Mouse (Mus musculus): ENCODE results near the gene Lmf2. TPM values are rescaled to one million over a fixed set of nuclear protein-coding genes. Genes with fewer than 3 reads are reported as not detected.

Lmf2 gene
- total RNA-seq, 2 experiments from 2014 or later, result 11.7 to 14.0 TPM

- ATAC-seq (replicated peaks; ENCODE audit: poor library complexity), result no peak
Measured at GRCm38 (mm10) chr15:89322670-89323522, 32.6 kb downstream of the Lmf2 start, which contains the start of gene Adm2. Gene Adm2 (plus strand): TSS chr15:89322720.

- ATAC-seq (replicated peaks; ENCODE audit: poor library complexity), result peak; percentile 75
Measured at GRCm38 (mm10) chr15:89321264-89321663, 34.2 kb downstream of the Lmf2 start.

GRCm38 (mm10) chr15:89316146-89316545, 39.3 kb downstream of the Lmf2 start:
- ATAC-seq (replicated peaks; ENCODE audit: poor library complexity), result 0 out of 2 replicates have a peak, but pooled peaks have one; percentile 24

GRCm38 (mm10) chr15:89315190-89315731, 40.2 kb downstream of the Lmf2 start, which contains the start of gene Sbf1:
Gene Sbf1 (minus strand): TSS chr15:89315311.
- peak; percentile 94 for ATAC-seq (replicated peaks; ENCODE audit: poor library complexity)

- no peak for ATAC-seq (replicated peaks; ENCODE audit: poor library complexity)
Measured at GRCm38 (mm10) chr15:89314511-89315189, 40.8 kb downstream of the Lmf2 start.

GRCm38 (mm10) chr15:89314107-89314506, 41.4 kb downstream of the Lmf2 start:
- ATAC-seq (replicated peaks; ENCODE audit: poor library complexity), result no peak

- ATAC-seq (replicated peaks; ENCODE audit: poor library complexity), result no peak
Measured at GRCm38 (mm10) chr15:89313359-89313758, 42.1 kb downstream of the Lmf2 start.

GRCm38 (mm10) chr15:89309962-89310498, 45.4 kb downstream of the Lmf2 start:
- peak; percentile 64 for ATAC-seq (replicated peaks; ENCODE audit: poor library complexity)

- no peak for ATAC-seq (replicated peaks; ENCODE audit: poor library complexity)
Measured at GRCm38 (mm10) chr15:89308406-89309139, 46.9 kb downstream of the Lmf2 start.

GRCm38 (mm10) chr15:89307461-89307860, 48.0 kb downstream of the Lmf2 start:
- no peak for ATAC-seq (replicated peaks; ENCODE audit: poor library complexity)

- no peak for ATAC-seq (replicated peaks; ENCODE audit: poor library complexity)
Measured at GRCm38 (mm10) chr15:89305966-89306365, 49.5 kb downstream of the Lmf2 start.

Other genes starting within 250 kb of the Lmf2 start
- 22.2 and 24.7 TPM in 2 replicates for gene Tubgcp6, start 232.5 kb downstream of the Lmf2 start, total RNA-seq (2015)
- gene Tubgcp6, start 232.5 kb downstream of the Lmf2 start, total RNA-seq (2017), result 16.6 and 35.5 TPM in 2 replicates
- 4.0 and 5.6 TPM in 2 replicates for gene Hdac10, start 227.0 kb downstream of the Lmf2 start, total RNA-seq (2015)
- 9.8 and 12.0 TPM in 2 replicates for gene Hdac10, start 227.0 kb downstream of the Lmf2 start, total RNA-seq (2017)
- 0.49 TPM in 1 of 2 replicates, not detected in the other for gene Mapk12, start 215.0 kb downstream of the Lmf2 start, total RNA-seq (2015)
- 0.04 and 0.47 TPM in 2 replicates for gene Mapk12, start 215.0 kb downstream of the Lmf2 start, total RNA-seq (2017)
- gene Mapk11, start 206.0 kb downstream of the Lmf2 start, total RNA-seq (2015), result not detected in 2 replicates
- 0.10 TPM in 1 of 2 replicates, not detected in the other for gene Mapk11, start 206.0 kb downstream of the Lmf2 start, total RNA-seq (2017)
- gene Plxnb2, start 174.9 kb downstream of the Lmf2 start, total RNA-seq (2015), result 12.1 and 12.6 TPM in 2 replicates
- 9.3 and 14.5 TPM in 2 replicates for gene Plxnb2, start 174.9 kb downstream of the Lmf2 start, total RNA-seq (2017)
- 1.6 and 2.4 TPM in 2 replicates for gene Dennd6b, start 159.2 kb downstream of the Lmf2 start, total RNA-seq (2015)
- 1.3 and 2.5 TPM in 2 replicates for gene Dennd6b, start 159.2 kb downstream of the Lmf2 start, total RNA-seq (2017)
- 8.5 and 11.8 TPM in 2 replicates for gene Ppp6r2, start 144.1 kb downstream of the Lmf2 start, total RNA-seq (2015)
- gene Ppp6r2, start 144.1 kb downstream of the Lmf2 start, total RNA-seq (2017), result 9.8 and 11.2 TPM in 2 replicates
- gene Sbf1, start 40.3 kb downstream of the Lmf2 start, total RNA-seq (2015), result 92.1 and 94.9 TPM in 2 replicates
- 50.0 and 52.1 TPM in 2 replicates for gene Sbf1, start 40.3 kb downstream of the Lmf2 start, total RNA-seq (2017)
- gene Adm2, start 32.9 kb downstream of the Lmf2 start, total RNA-seq (2015), result not detected in 2 replicates
- gene Adm2, start 32.9 kb downstream of the Lmf2 start, total RNA-seq (2017), result not detected in 2 replicates
- gene Miox, start 21.3 kb downstream of the Lmf2 start, total RNA-seq (2015), result not detected in 2 replicates
- gene Miox, start 21.3 kb downstream of the Lmf2 start, total RNA-seq (2017), result not detected in 2 replicates
- 82.4 and 115 TPM in 2 replicates for gene Ncaph2, start 60 bp upstream of the Lmf2 start, total RNA-seq (2015)
- gene Ncaph2, start 60 bp upstream of the Lmf2 start, total RNA-seq (2017), result 96.7 and 97.9 TPM in 2 replicates
- 15.9 and 20.6 TPM in 2 replicates for gene Sco2, start 18.2 kb upstream of the Lmf2 start, total RNA-seq (2015)
- 14.4 and 14.7 TPM in 2 replicates for gene Sco2, start 18.2 kb upstream of the Lmf2 start, total RNA-seq (2017)
- 0.10 and 0.17 TPM in 2 replicates for gene Tymp, start 21.4 kb upstream of the Lmf2 start, total RNA-seq (2015)
- gene Tymp, start 21.4 kb upstream of the Lmf2 start, total RNA-seq (2017), result 0.42 and 0.71 TPM in 2 replicates
- gene Odf3b, start 23.6 kb upstream of the Lmf2 start, total RNA-seq (2015), result 0.90 and 2.7 TPM in 2 replicates
- gene Odf3b, start 23.6 kb upstream of the Lmf2 start, total RNA-seq (2017), result 1.9 and 3.7 TPM in 2 replicates
- gene Klhdc7b, start 29.3 kb upstream of the Lmf2 start, total RNA-seq (2015), result 0.07 TPM in 1 of 2 replicates, not detected in the other
- under 0.01 TPM in 1 of 2 replicates, not detected in the other for gene Klhdc7b, start 29.3 kb upstream of the Lmf2 start, total RNA-seq (2017)
- gene Syce3, start 54.8 kb upstream of the Lmf2 start, total RNA-seq (2015), result not detected in 2 replicates
- not detected in 2 replicates for gene Syce3, start 54.8 kb upstream of the Lmf2 start, total RNA-seq (2017)
- gene Cpt1b, start 70.2 kb upstream of the Lmf2 start, total RNA-seq (2015), result 1.5 and 1.9 TPM in 2 replicates
- 2.3 and 2.5 TPM in 2 replicates for gene Cpt1b, start 70.2 kb upstream of the Lmf2 start, total RNA-seq (2017)
- 0.98 and 3.6 TPM in 2 replicates for gene C730034F03Rik, start 73.9 kb upstream of the Lmf2 start, total RNA-seq (2015)
- 3.7 and 5.5 TPM in 2 replicates for gene C730034F03Rik, start 73.9 kb upstream of the Lmf2 start, total RNA-seq (2017)
- gene Gm44502, start 74.0 kb upstream of the Lmf2 start, total RNA-seq (2015), result 1.1 TPM in 1 of 2 replicates, not detected in the other
- gene Gm44502, start 74.0 kb upstream of the Lmf2 start, total RNA-seq (2017), result 0.04 and 0.68 TPM in 2 replicates
- gene Chkb, start 74.2 kb upstream of the Lmf2 start, total RNA-seq (2015), result 36.0 and 45.7 TPM in 2 replicates
- 16.4 and 24.5 TPM in 2 replicates for gene Chkb, start 74.2 kb upstream of the Lmf2 start, total RNA-seq (2017)
- not detected in 2 replicates for gene Mapk8ip2, start 98.3 kb upstream of the Lmf2 start, total RNA-seq (2015)
- not detected in 2 replicates for gene Mapk8ip2, start 98.3 kb upstream of the Lmf2 start, total RNA-seq (2017)
- gene Arsa, start 121.8 kb upstream of the Lmf2 start, total RNA-seq (2015), result 7.1 and 7.3 TPM in 2 replicates
- 8.8 and 13.9 TPM in 2 replicates for gene Arsa, start 121.8 kb upstream of the Lmf2 start, total RNA-seq (2017)
- 1.8 and 4.2 TPM in 2 replicates for gene Shank3, start 144.0 kb upstream of the Lmf2 start, total RNA-seq (2015)
- 1.3 and 3.1 TPM in 2 replicates for gene Shank3, start 144.0 kb upstream of the Lmf2 start, total RNA-seq (2017)
- gene Acr, start 212.7 kb upstream of the Lmf2 start, total RNA-seq (2015), result not detected in 2 replicates
- gene Acr, start 212.7 kb upstream of the Lmf2 start, total RNA-seq (2017), result not detected in 2 replicates
- 14.3 and 17.1 TPM in 2 replicates for gene Rabl2, start 236.3 kb upstream of the Lmf2 start, total RNA-seq (2015)
- gene Rabl2, start 236.3 kb upstream of the Lmf2 start, total RNA-seq (2017), result 7.4 and 11.2 TPM in 2 replicates